Mouse (Mus musculus): ENCODE results near the gene Zfp422. TPM values are rescaled to one million over a fixed set of nuclear protein-coding genes. Genes with fewer than 3 reads are reported as not detected.
"Not testable (repeated sequence)": the region's sequence is repeated elsewhere in the genome, so short reads cannot be mapped to it uniquely, and the experiment has no call there.

Zfp422 gene
- polyA plus RNA-seq, 1 experiment from 2014 or later = 264 TPM

- no peaks in the 10 kb centered on the region for H3K4me1 ChIP-seq
- no peak overlapping the region for H3K27ac ChIP-seq
- DNase-seq (ENCODE audit: low spot score) = no peak
- no peaks in the 10 kb centered on the region for H3K27me3 ChIP-seq (ENCODE audit: low read depth, poor library complexity, severe bottlenecking)
- no peaks in the 10 kb centered on the region for H3K36me3 ChIP-seq
- no peaks in the 10 kb centered on the region for H3K9me3 ChIP-seq (replicated peaks)
- no peak overlapping the region for H3K4me3 ChIP-seq
Measured at GRCm38 (mm10) chr6:116618073-116618472, 10.7 kb downstream of the Zfp422 start.

DNA sequence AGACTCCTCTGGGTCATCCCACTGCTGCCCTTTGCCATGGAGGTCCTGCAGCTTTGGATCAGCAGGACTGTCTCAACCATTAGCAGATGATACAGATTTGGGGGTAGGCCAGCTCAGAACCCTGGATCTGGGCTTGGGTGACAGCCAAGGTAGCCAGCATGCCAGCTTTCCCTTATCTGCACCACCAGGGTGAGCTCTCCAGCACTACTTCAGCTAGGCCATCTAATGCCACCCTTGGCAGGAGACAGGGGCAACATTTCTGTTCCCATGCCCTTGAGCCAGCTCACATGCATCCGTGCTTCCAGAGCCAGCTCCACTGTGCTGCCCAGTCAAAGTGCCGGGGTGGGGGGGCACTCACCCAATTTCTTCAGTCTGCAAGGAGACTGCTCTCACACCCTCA, 13.1 kb downstream of the Zfp422 start:
- H3K4me1 ChIP-seq = no peaks in the 10 kb centered on the region
- 87% methylated on average over 2 of the region's 2 CpGs for WGBS
- no peak for DNase-seq (ENCODE audit: low spot score)

GRCm38 (mm10) chr6:116607230-116607629, 21.6 kb downstream of the Zfp422 start:
- Histone ChIP-seq H3K4me3 (no peak overlapping the region), H3K27ac (no peak overlapping the region), H3K36me3 (no peaks in the 10 kb centered on the region), H3K9me3 (replicated peaks) (no peaks in the 10 kb centered on the region), H3K4me1 (no peaks in the 10 kb centered on the region), H3K27me3 (ENCODE audit: low read depth, poor library complexity, severe bottlenecking) (no peaks in the 10 kb centered on the region)
- no peak for DNase-seq (ENCODE audit: low spot score)
- 52% methylated on average over 4 of the region's 4 CpGs for WGBS

More for the DNA sequence above, 13.1 kb downstream of the Zfp422 start:
- Histone ChIP-seq H3K4me3 (no peak overlapping the region), H3K27me3 (ENCODE audit: low read depth, poor library complexity, severe bottlenecking) (no peaks in the 10 kb centered on the region), H3K27ac (no peak overlapping the region), H3K9me3 (replicated peaks) (no peaks in the 10 kb centered on the region), H3K36me3 (no peaks in the 10 kb centered on the region)

DNA sequence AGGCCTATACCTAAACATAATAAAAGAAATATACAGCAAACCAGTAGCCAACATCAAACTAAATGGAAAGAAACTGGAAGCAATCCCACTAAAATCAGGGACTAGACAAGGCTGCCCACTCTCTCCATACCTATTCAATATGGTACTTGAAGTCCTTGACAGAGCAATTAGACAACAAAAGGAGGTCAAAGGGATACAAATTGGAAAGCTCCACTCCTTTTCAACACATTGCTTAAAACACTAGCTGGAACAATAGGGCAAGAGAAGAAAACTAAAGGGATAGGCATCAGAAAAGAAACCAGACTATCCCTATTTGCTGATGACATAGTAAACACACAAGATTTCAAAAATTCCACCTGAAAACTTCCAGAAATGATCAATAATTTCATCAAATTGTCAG, 27.8 kb downstream of the Zfp422 start:
- H3K36me3 ChIP-seq; DNase-seq (ENCODE audit: low spot score); H3K27ac ChIP-seq; H3K4me3 ChIP-seq; H3K9me3 ChIP-seq (replicated peaks); H3K27me3 ChIP-seq (ENCODE audit: low read depth, poor library complexity, severe bottlenecking); H3K4me1 ChIP-seq: not testable (repeated sequence)

DNA sequence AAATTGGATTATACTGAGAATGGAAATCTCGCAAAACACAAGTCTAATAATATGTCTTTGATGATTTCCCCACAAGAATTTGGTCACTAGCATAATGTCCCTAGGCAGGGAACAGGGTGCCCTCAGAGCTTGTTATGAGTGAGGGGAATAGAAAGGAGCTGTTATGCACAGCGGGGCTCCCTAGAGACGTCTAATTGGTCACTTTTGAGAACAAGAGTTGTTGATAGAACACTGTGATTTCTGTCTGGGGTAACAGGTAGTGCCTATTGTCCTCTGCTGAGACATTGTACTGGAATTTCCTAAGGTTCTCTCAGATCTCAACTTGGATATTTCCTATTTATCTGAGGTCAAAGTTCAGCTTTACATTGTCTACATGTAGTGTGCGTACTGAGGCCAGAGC, 44.7 kb downstream of the Zfp422 start, which contains the start of gene Olfr215:
TSS of gene Olfr215 (minus strand) at position 101 of the 400 bp plus-strand sequence.
- Histone ChIP-seq H3K27me3 (ENCODE audit: low read depth, poor library complexity, severe bottlenecking) (no peaks in the 10 kb centered on the region), H3K36me3 (no peaks in the 10 kb centered on the region), H3K4me1 (no peaks in the 10 kb centered on the region), H3K27ac (no peak within 1 kb of the TSS), H3K9me3 (replicated peaks) (no peaks in the 10 kb centered on the region), H3K4me3 (no peak within 1 kb of the TSS)
- 89% methylated on average over 4 of the region's 4 CpGs for WGBS
- DNase-seq (ENCODE audit: low spot score) = no peak

Small RNA genes lying within 50 kb of the gene (microRNA-seq; reads per million reads assigned to microRNA genes)
- gene Mir7043 = not detected

Other genes starting within 250 kb of the Zfp422 start
- gene Alox5, start 167.8 kb downstream of the Zfp422 start, polyA plus RNA-seq (2016; fragmentation: Nextera tagmentation; extraction: Ambion mirVana) = 0.84 and 0.86 TPM in 2 replicates
- gene Olfr211, start 139.9 kb downstream of the Zfp422 start, polyA plus RNA-seq (2016; fragmentation: Nextera tagmentation; extraction: Ambion mirVana) = not detected in 2 replicates
- not detected in 2 replicates for gene Olfr212, start 122.5 kb downstream of the Zfp422 start, polyA plus RNA-seq (2016; fragmentation: Nextera tagmentation; extraction: Ambion mirVana)
- not detected in 2 replicates for gene Olfr213, start 90.5 kb downstream of the Zfp422 start, polyA plus RNA-seq (2016; fragmentation: Nextera tagmentation; extraction: Ambion mirVana)
- gene Gm5580, start 77.9 kb downstream of the Zfp422 start, polyA plus RNA-seq (2016; fragmentation: Nextera tagmentation; extraction: Ambion mirVana) = 0.53 and 0.75 TPM in 2 replicates
- not detected in 2 replicates for gene Olfr214, start 74.8 kb downstream of the Zfp422 start, polyA plus RNA-seq (2016; fragmentation: Nextera tagmentation; extraction: Ambion mirVana)
- gene Olfr215, start 44.8 kb downstream of the Zfp422 start, polyA plus RNA-seq (2016; fragmentation: Nextera tagmentation; extraction: Ambion mirVana) = not detected in 2 replicates
- 34.4 and 34.7 TPM in 2 replicates for gene Depp1, start 21.6 kb upstream of the Zfp422 start, polyA plus RNA-seq (2016; fragmentation: Nextera tagmentation; extraction: Ambion mirVana)
- gene Rassf4, start 45.0 kb upstream of the Zfp422 start, polyA plus RNA-seq (2016; fragmentation: Nextera tagmentation; extraction: Ambion mirVana) = 2.7 and 4.2 TPM in 2 replicates
- 0.04 and 0.06 TPM in 2 replicates for gene Tmem72, start 87.9 kb upstream of the Zfp422 start, polyA plus RNA-seq (2016; fragmentation: Nextera tagmentation; extraction: Ambion mirVana)

Data from limb, embryonic 10.5 days (tissue).